Mouse (Mus musculus) megakaryocyte, embryonic 14.5 days (primary cell): ENCODE results near the gene Fam163b. TPM values are rescaled to one million over a fixed set of nuclear protein-coding genes. Genes with fewer than 3 reads are reported as not detected.

ENCODE experiments used
- H3K27me3 ChIP-seq: replicated peaks from 2 replicates; pipeline ENCODE3; 2012; ENCODE audit warnings: inconsistent platforms
- H3K36me3 ChIP-seq: replicated peaks from 2 replicates; pipeline ENCODE3; 2012; ENCODE audit warnings: low read length, inconsistent platforms, mixed read lengths
- H3K4me1 ChIP-seq: 2 replicates; pipeline ENCODE4 v1.6.1; 2012; ENCODE audit warnings: inconsistent platforms
- H3K4me3 ChIP-seq: replicated peaks from 2 replicates; pipeline ENCODE3; 2012; ENCODE audit warnings: moderate library complexity, mild to moderate bottlenecking, inconsistent platforms
- H3K9me3 ChIP-seq: 2 replicates; pipeline ENCODE4 v1.6.1; 2012; ENCODE audit warnings: inconsistent platforms
- FLI1 ChIP-seq: IDR thresholded peaks from 2 replicates; pipeline ENCODE4 v1.6.1; 2012; ENCODE audit warnings: low read length, inconsistent platforms, mixed read lengths
- GATA1 ChIP-seq: IDR thresholded peaks from 3 replicates; pipeline ENCODE4 v1.6.1; 2012; ENCODE audit warnings: mixed read lengths, low read length, inconsistent platforms, borderline replicate concordance
- polyA plus RNA-seq: library from polyadenylated mRNA; stranded (reverse); fragments of >175 nt; gene quantifications from 2 replicates; pipeline ENCODE4 v1.2.3, GENCODE M21; 2012; ENCODE audit warnings: low replicate concordance; ENCODE audit not compliant: insufficient read depth

The Fam163b gene
- polyA plus RNA-seq, 1 experiment: not detected

DNA sequence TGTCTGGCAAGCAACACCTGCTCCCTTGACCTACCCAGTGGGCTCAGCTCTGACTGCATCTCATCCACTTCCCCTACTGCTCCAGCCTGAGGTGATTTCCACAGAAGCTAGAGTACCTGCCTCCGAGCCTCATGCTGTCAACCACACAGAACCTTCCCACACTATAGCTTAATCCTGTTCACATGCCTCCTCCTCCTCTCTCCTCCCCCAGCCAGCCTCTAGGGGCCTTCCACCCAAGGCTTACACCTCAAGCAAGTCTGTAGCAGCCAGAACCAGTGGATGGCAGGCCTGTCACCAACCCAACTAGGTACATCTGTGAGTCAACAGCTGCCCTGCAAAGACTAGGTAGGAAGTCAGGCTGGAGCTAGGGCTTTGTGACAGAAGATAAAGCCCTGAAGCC is 5.5 kb downstream of the Fam163b start:
- TF ChIP-seq FLI1 (no peak), GATA1 (no peak)
- Histone ChIP-seq H3K9me3 (no peaks in the 10 kb centered on the region), H3K4me3 (no peak overlapping the region), H3K27me3 (peaks cover 85% of the 10 kb centered on the region), H3K4me1 (peaks cover under 1% of the 10 kb centered on the region; the same call in 1 of the 2 replicates), H3K36me3 (no peaks in the 10 kb centered on the region)

DNA sequence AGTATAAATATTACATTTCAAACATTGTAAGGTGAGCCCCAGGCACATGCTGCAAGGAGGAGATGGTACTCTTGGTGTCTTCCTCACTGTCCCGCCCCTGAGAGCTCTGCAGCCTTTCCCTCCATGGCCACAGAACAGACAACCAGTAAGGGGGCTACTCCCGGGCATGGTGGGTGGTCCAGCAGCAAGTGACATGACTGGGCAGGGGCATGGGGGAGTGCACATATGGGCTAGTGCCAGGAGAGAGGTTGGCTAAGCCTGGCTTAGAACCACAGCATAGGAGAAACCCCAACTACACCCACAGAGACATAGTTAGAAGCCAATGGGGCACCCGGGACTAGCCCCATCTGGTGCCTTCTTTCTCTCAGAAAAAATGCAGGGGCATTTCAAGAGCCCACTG is 6.0 kb downstream of the Fam163b start:
- Histone ChIP-seq H3K9me3 (no peaks in the 10 kb centered on the region), H3K36me3 (no peaks in the 10 kb centered on the region), H3K27me3 (peaks cover 82% of the 10 kb centered on the region), H3K4me3 (no peak overlapping the region), H3K4me1 (no peaks in the 10 kb centered on the region)
- no peak for TF ChIP-seq GATA1
- no peak for TF ChIP-seq FLI1

DNA sequence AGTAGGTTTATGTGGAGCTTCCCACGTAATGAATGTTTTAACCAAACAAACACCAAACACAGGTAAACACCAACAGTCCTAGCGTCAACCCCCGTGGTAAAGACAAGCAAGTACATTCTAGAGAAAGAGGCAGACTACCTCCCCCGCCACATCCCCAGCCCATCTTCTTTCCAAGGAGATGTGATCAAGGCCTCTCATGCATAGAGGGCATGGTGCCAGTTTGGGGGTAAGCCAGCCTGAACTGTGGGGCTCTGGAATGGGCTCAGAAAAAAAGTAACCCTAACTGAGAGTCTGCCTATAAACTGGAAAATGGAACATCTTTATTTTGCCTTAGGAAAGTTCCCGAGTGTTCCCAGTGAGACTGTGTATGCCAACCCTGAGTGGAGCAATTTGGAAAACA is 6.4 kb downstream of the Fam163b start:
- Histone ChIP-seq H3K36me3 (no peaks in the 10 kb centered on the region), H3K9me3 (no peaks in the 10 kb centered on the region), H3K4me1 (no peaks in the 10 kb centered on the region), H3K27me3 (peaks cover 82% of the 10 kb centered on the region), H3K4me3 (no peak overlapping the region)
- no peak for TF ChIP-seq FLI1
- TF ChIP-seq GATA1: no peak

- Histone ChIP-seq H3K4me3 (no peak overlapping the region), H3K4me1 (peaks cover 4% of the 10 kb centered on the region; the same call in 1 of the 2 replicates), H3K9me3 (peaks cover 9% of the 10 kb centered on the region), H3K27me3 (peaks cover 58% of the 10 kb centered on the region), H3K36me3 (no peaks in the 10 kb centered on the region)
- TF ChIP-seq FLI1 (no peak), GATA1 (no peak)
Measured at GRCm38 (mm10) chr2:27128990-27129389, 13.3 kb downstream of the Fam163b start.

GRCm38 (mm10) chr2:27126496-27126895 is 15.8 kb downstream of the Fam163b start:
- peaks cover 65% of the 10 kb centered on the region for H3K27me3 ChIP-seq
- no peak overlapping the region for H3K4me3 ChIP-seq
- H3K36me3 ChIP-seq: no peaks in the 10 kb centered on the region
- TF ChIP-seq FLI1: no peak
- no peak for TF ChIP-seq GATA1
- H3K4me1 ChIP-seq: peaks cover 12% of the 10 kb centered on the region
- peaks cover 9% of the 10 kb centered on the region for H3K9me3 ChIP-seq

DNA sequence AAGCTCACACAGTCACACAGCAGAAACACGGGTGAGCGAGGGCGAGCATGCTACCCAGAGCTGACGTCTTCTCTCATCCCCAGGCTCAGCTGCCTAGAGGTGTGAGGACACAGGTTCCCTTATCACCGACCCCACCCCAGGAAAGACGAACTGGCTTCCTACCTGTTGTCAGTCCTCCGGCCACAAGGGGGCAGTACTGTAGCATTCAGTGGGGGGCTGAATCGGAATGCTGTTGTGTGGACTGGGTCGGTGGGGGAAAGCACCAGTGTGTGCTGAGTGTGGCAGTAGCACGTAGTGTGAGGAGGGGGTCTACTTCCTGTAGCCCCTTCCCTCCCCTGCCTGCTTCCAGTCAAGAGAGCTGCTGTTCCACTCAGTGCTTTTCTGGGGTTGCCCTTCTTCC is 16.3 kb downstream of the Fam163b start:
- Histone ChIP-seq H3K36me3 (no peaks in the 10 kb centered on the region), H3K4me1 (peaks cover 12% of the 10 kb centered on the region), H3K4me3 (peak overlapping the region; percentile 59), H3K9me3 (peaks cover 9% of the 10 kb centered on the region), H3K27me3 (peaks cover 65% of the 10 kb centered on the region)
- TF ChIP-seq FLI1 (no peak), GATA1 (no peak)

DNA sequence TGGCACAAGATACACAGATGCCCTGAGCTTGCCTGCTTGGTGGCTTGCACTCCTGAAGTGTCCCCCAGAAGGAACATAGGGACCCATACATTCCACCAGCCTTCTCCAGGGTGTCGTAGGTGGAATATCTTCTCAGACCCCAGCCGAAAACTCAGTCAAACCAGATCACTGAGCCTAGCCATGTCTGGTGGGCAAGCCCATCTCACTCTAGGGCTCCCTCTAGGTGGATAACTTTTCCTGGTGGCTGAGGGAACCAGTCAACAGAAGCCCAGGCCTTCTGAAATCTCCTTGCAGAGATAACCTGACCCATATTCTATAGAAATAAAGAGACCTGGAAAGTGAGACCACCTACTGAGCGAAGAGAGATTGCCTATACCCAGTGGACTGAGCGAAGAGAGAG is 19.2 kb downstream of the Fam163b start:
- peaks cover 76% of the 10 kb centered on the region for H3K27me3 ChIP-seq
- TF ChIP-seq FLI1 (no peak), GATA1 (no peak)
- H3K4me1 ChIP-seq: peaks cover 12% of the 10 kb centered on the region
- H3K4me3 ChIP-seq: no peak overlapping the region
- no peaks in the 10 kb centered on the region for H3K36me3 ChIP-seq
- H3K9me3 ChIP-seq: peaks cover 9% of the 10 kb centered on the region

GRCm38 (mm10) chr2:27122578-27122977 is 19.7 kb downstream of the Fam163b start:
- Histone ChIP-seq H3K4me1 (peaks cover 12% of the 10 kb centered on the region), H3K4me3 (no peak overlapping the region)
- no peak for TF ChIP-seq GATA1
- TF ChIP-seq FLI1: no peak

DNA sequence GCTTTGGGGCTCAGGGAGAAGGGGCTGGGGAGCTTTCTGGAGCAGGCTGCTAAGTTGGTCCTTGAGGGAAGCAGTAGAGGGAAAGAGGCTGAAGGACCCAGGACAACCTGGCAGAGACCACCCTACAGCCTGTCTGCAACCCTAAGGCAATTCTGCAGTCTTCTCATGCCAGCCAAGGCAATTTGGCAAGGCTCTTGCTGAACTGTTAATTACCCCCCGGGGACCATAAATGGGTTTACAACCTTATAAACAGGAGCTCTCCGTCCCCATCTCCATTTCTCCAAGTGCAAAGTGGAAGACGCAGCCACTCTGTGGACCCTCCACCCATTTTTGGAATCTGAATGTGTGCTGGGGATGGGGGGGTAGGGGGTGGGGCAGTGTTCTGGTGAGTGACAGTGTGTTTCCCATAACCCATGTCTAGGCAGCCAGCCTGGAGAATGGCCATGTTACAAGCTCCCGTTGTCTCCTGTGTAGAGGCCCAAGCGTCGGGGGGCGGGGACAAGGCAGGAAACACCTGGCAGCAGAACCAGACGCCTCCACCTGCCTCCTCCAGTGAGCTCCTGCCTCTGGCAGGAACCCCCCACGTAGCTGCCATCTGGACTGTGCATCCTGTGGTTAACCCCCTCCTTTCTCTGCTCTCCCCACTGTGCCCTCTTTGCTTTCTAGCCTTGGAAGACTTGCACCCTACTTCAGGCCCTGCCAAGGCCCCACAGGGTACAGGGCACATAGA is 20.5 kb downstream of the Fam163b start:
- H3K4me1 ChIP-seq: peaks cover 12% of the 10 kb centered on the region
- H3K27me3 ChIP-seq: peaks cover 73% of the 10 kb centered on the region
- no peak overlapping the region for H3K4me3 ChIP-seq
- TF ChIP-seq FLI1 (no peak), GATA1 (no peak)
- H3K9me3 ChIP-seq: peaks cover 15% of the 10 kb centered on the region
- H3K36me3 ChIP-seq: no peaks in the 10 kb centered on the region

More at GRCm38 (mm10) chr2:27122578-27122977, 19.7 kb downstream of the Fam163b start:
- H3K36me3 ChIP-seq: no peaks in the 10 kb centered on the region
- peaks cover 77% of the 10 kb centered on the region for H3K27me3 ChIP-seq
- peaks cover 13% of the 10 kb centered on the region for H3K9me3 ChIP-seq

DNA sequence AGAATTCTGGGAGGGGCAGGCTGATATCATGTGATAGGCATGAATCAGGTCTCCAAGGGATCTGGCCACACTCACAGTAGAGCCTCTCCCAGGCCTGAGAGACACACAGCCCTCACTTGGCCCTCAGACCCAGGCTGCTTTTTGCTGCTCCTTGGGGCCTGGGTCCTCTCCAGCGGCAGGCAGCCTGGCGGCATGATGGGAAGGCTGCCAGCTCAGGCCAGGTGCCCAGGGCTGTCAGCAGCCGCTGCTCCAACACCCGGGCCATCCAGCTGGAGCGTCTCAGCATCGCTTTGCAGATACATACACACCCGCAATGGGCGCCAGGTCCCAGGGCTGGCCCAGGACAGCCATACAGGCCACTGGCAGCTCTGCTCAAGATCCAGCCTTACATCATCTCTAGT is 22.1 kb downstream of the Fam163b start:
- Histone ChIP-seq H3K4me3 (no peak overlapping the region), H3K9me3 (peaks cover 12% of the 10 kb centered on the region), H3K4me1 (peaks cover 8% of the 10 kb centered on the region), H3K36me3 (no peaks in the 10 kb centered on the region), H3K27me3 (peaks cover 78% of the 10 kb centered on the region)
- no peak for TF ChIP-seq GATA1
- no peak for TF ChIP-seq FLI1
